Mouse (Mus musculus): ENCODE results near the gene Gm20479. TPM values are rescaled to one million over a fixed set of nuclear protein-coding genes. Genes with fewer than 3 reads are reported as not detected.

Gene Gm20479
- 0.40 TPM in 1 of 2 replicates, not detected in the other for polyA plus RNA-seq (2016; fragmentation: Nextera tagmentation; extraction: Ambion mirVana)

- peaks cover 18% of the 10 kb centered on the region for H3K4me1 ChIP-seq
- peaks cover 17% of the 10 kb centered on the region for H3K36me3 ChIP-seq
- WGBS = 5% methylated on average over 27 of the region's 27 CpGs
- H3K4me3 ChIP-seq = peak within 1 kb of the TSS; percentile 69
- H3K27ac ChIP-seq = no peak within 1 kb of the TSS
- H3K9ac ChIP-seq = no peak within 1 kb of the TSS
- H3K27me3 ChIP-seq (replicated peaks) = peaks cover 21% of the 10 kb centered on the region
- peak within 1 kb of the TSS; percentile 77 for H3K4me2 ChIP-seq (replicated peaks)
- ATAC-seq (ENCODE audit: low FRiP score, low read depth) = no peak
- H3K9me3 ChIP-seq = no peaks in the 10 kb centered on the region
Measured at GRCm38 (mm10) chr7:27356861-27357594, at the start of gene Gm20479. Gene Gm20479 (minus strand): TSS chr7:27357419.

DNA sequence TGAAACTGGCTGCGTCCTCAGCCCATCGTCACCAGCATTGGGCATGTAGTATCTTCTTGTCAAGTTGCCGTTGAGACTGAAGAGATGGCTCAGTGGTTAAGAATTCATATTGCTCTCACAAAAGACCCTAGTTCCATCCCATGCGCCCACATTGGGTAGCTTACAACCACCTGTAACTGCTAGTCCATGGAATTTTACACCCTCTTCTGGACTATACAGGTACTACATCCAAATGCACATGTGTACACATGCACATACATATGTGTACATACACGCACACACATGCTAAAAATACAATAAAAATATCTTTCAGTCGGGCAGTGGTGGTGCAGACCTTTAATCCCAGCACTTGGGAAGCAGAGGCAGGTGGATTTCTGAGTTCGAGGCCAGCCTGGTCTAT, 49.3 kb upstream of the Gm20479 start:
- no peak overlapping the region for H3K9ac ChIP-seq
- no peak overlapping the region for H3K4me2 ChIP-seq (replicated peaks)
- H3K36me3 ChIP-seq = no peaks in the 10 kb centered on the region
- peaks cover 13% of the 10 kb centered on the region for H3K4me1 ChIP-seq
- no peak overlapping the region for H3K27ac ChIP-seq
- no peak for ATAC-seq (ENCODE audit: low FRiP score, low read depth)
- peaks cover 86% of the 10 kb centered on the region for H3K27me3 ChIP-seq (replicated peaks)
- peaks cover 6% of the 10 kb centered on the region; the same call in 1 of the 2 replicates for H3K9me3 ChIP-seq
- no peak overlapping the region for H3K4me3 ChIP-seq
- WGBS = 81% methylated on average over 7 of the region's 7 CpGs

- H3K9ac ChIP-seq = no peak overlapping the region
- peaks cover 6% of the 10 kb centered on the region; the same call in 1 of the 2 replicates for H3K9me3 ChIP-seq
- H3K4me1 ChIP-seq = peaks cover 13% of the 10 kb centered on the region
- H3K27me3 ChIP-seq (replicated peaks) = peaks cover 93% of the 10 kb centered on the region
- H3K4me2 ChIP-seq (replicated peaks) = peak overlapping the region; percentile 44
- no peak for ATAC-seq (ENCODE audit: low FRiP score, low read depth)
- WGBS = 6% methylated on average over 81 of the region's 81 CpGs
- H3K27ac ChIP-seq = no peak overlapping the region
- peak overlapping the region; percentile 18 for H3K4me3 ChIP-seq
- H3K36me3 ChIP-seq = no peaks in the 10 kb centered on the region
Measured at GRCm38 (mm10) chr7:27404203-27404942, 47.2 kb upstream of the Gm20479 start.

DNA sequence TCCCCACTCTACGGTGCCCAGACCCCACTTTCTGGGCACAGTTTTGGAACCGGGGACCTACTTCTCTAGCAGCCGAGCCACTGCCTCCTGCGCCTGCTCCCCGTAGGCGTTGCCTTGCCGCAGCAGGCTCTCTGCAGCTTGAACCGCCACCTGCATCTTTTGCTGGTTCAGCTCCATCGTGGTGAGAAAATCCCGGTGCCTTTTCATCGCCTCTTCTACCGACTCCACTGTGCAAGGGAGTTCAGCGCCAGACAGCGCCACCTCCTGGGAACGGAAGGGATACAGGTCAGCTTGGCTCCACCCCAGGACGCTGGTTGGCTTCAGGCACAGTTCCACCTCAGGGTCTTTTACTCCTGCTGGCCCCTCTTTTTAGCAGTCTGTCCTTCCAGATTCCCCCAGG, 45.5 kb upstream of the Gm20479 start:
- Histone ChIP-seq H3K27me3 (replicated peaks) (peaks cover 87% of the 10 kb centered on the region), H3K4me2 (replicated peaks) (no peak overlapping the region), H3K27ac (no peak overlapping the region), H3K4me1 (no peaks in the 10 kb centered on the region), H3K9me3 (peaks cover 6% of the 10 kb centered on the region; the same call in 1 of the 2 replicates), H3K4me3 (no peak overlapping the region), H3K36me3 (no peaks in the 10 kb centered on the region), H3K9ac (no peak overlapping the region)
- 9% methylated on average over 16 of the region's 16 CpGs for WGBS
- ATAC-seq (ENCODE audit: low FRiP score, low read depth) = no peak

DNA sequence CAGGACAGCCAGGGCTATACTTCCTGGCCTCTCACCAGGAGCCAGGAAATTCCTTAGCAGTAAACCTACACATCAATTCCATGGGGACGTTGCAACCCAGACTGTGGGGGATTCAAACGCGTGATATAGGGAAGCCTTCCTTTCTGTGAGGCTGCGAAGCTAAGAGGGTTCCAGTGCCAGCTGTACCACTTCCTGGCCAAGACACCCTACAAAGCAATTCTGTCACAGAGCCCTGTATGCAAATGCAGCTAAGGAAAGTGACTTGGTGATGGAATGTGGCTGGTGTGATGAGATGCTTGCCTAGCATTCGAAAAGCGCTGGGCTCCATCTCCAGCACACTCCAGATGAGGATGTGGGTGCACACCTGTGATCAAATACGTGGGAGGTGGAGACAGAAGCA, 43.3 kb upstream of the Gm20479 start:
- Histone ChIP-seq H3K9me3 (peaks cover 6% of the 10 kb centered on the region; the same call in 1 of the 2 replicates), H3K9ac (no peak overlapping the region), H3K27ac (no peak overlapping the region), H3K27me3 (replicated peaks) (peaks cover 87% of the 10 kb centered on the region), H3K36me3 (no peaks in the 10 kb centered on the region), H3K4me1 (peaks cover 10% of the 10 kb centered on the region), H3K4me2 (replicated peaks) (no peak overlapping the region), H3K4me3 (no peak overlapping the region)
- WGBS = 77% methylated on average over 7 of the region's 7 CpGs
- ATAC-seq (ENCODE audit: low FRiP score, low read depth) = no peak

- Histone ChIP-seq H3K4me3 (0 out of 2 replicates have a peak overlapping the region, but pooled peaks have one; percentile 48), H3K4me1 (peaks cover 10% of the 10 kb centered on the region)
Measured at GRCm38 (mm10) chr7:27397048-27397949, 40.1 kb upstream of the Gm20479 start.

GRCm38 (mm10) chr7:27396184-27397047, 39.2 kb upstream of the Gm20479 start:
- Histone ChIP-seq H3K4me1 (peaks cover 10% of the 10 kb centered on the region), H3K27me3 (replicated peaks) (peaks cover 83% of the 10 kb centered on the region), H3K9me3 (no peaks in the 10 kb centered on the region), H3K4me2 (replicated peaks) (peak overlapping the region; percentile 85), H3K36me3 (no peaks in the 10 kb centered on the region), H3K9ac (peak overlapping the region; percentile 54), H3K27ac (no peak overlapping the region), H3K4me3 (peak overlapping the region; percentile 48)
- WGBS = 4% methylated on average over 34 of the region's 68 CpGs
- ATAC-seq (ENCODE audit: low FRiP score, low read depth) = peak; percentile 29; the same call in 1 of the 2 replicates

More at GRCm38 (mm10) chr7:27397048-27397949, 40.1 kb upstream of the Gm20479 start:
- H3K4me2 ChIP-seq (replicated peaks) = peak overlapping the region; percentile 85
- H3K36me3 ChIP-seq = no peaks in the 10 kb centered on the region
- H3K9ac ChIP-seq = no peak overlapping the region
- 19% methylated on average over 26 of the region's 26 CpGs for WGBS
- H3K9me3 ChIP-seq = no peaks in the 10 kb centered on the region
- H3K27ac ChIP-seq = no peak overlapping the region
- ATAC-seq (ENCODE audit: low FRiP score, low read depth) = peak; percentile 23; the same call in 1 of the 2 replicates
- peaks cover 87% of the 10 kb centered on the region for H3K27me3 ChIP-seq (replicated peaks)

DNA sequence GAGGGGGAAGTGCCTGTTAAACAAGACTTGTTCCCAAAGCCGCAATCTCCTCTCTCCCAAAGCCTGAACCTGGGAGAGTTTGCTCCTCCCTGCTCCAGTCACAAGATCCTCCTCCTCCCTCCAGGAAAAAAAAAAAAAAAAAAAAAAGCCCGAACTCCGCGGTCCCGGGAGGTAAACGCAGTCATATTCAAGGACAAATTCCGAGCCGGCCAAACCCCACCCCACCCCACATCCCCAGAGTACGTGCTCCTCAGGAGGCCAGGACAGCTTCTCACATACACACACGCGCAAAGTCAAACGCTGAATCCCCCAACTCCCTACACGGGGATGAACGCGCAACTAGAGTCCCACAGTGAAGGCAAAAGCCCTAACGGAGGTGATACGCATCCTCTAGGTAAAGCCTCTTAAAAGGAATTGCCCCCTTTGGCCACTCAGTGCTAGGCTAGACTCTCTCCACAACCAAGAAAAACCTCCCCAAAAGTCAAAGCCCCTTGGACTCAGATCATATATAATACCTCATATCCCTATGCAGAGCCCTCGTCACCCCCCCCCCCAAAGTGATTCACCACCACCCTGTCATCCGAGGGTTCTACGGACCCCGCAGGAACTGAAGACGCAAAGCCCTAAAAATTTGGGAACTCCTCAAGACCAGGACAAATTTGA, 38.4 kb upstream of the Gm20479 start:
- ATAC-seq (ENCODE audit: low FRiP score, low read depth) = no peak
- H3K27ac ChIP-seq = no peak overlapping the region
- H3K4me1 ChIP-seq = peaks cover 10% of the 10 kb centered on the region
- peak overlapping the region; percentile 48 for H3K4me3 ChIP-seq
- H3K9me3 ChIP-seq = no peaks in the 10 kb centered on the region
- H3K9ac ChIP-seq = peak overlapping the region; percentile 54; the same call in 1 of the 2 replicates
- peak overlapping the region; percentile 85 for H3K4me2 ChIP-seq (replicated peaks)
- peaks cover 83% of the 10 kb centered on the region for H3K27me3 ChIP-seq (replicated peaks)
- no peaks in the 10 kb centered on the region for H3K36me3 ChIP-seq
- WGBS = 1% methylated on average over 22 of the region's 22 CpGs

DNA sequence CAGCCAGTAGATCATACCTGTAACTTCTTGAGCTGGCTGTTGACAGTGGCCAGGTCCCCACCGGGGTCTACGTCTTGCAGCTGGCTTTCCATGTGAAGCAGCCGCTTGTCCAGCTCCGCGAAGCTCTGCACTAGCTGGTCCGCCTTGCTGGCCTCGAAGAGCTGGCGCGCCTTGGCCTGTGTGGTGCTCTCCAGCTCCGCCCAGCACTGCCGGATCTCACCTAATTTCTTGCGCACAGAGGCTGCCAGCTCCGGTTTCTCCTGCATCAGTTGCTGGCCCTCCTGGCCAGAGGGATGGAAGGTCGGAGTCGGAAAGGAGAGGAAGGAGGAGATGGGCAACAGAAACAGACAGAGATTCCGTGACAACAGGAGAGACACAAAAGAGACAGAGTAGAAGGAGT, 34.2 kb upstream of the Gm20479 start:
- H3K27me3 ChIP-seq (replicated peaks) = peaks cover 53% of the 10 kb centered on the region
- no peak overlapping the region for H3K9ac ChIP-seq
- H3K27ac ChIP-seq = no peak overlapping the region
- 37% methylated on average over 16 of the region's 16 CpGs for WGBS
- H3K9me3 ChIP-seq = no peaks in the 10 kb centered on the region
- no peak overlapping the region for H3K4me2 ChIP-seq (replicated peaks)
- ATAC-seq (ENCODE audit: low FRiP score, low read depth) = no peak
- no peak overlapping the region for H3K4me3 ChIP-seq
- peaks cover 5% of the 10 kb centered on the region for H3K4me1 ChIP-seq
- H3K36me3 ChIP-seq = no peaks in the 10 kb centered on the region

GRCm38 (mm10) chr7:27389213-27389612, 32.0 kb upstream of the Gm20479 start:
- Histone ChIP-seq H3K36me3 (no peaks in the 10 kb centered on the region), H3K27me3 (replicated peaks) (peaks cover 31% of the 10 kb centered on the region), H3K9me3 (no peaks in the 10 kb centered on the region), H3K4me2 (replicated peaks) (no peak overlapping the region), H3K4me1 (no peaks in the 10 kb centered on the region), H3K27ac (no peak overlapping the region), H3K4me3 (no peak overlapping the region), H3K9ac (no peak overlapping the region)
- WGBS = 74% methylated on average over 6 of the region's 6 CpGs
- ATAC-seq (ENCODE audit: low FRiP score, low read depth) = no peak
